Mouse (Mus musculus): Measurements from ENCODE around the gene Gfm2.

DNA sequence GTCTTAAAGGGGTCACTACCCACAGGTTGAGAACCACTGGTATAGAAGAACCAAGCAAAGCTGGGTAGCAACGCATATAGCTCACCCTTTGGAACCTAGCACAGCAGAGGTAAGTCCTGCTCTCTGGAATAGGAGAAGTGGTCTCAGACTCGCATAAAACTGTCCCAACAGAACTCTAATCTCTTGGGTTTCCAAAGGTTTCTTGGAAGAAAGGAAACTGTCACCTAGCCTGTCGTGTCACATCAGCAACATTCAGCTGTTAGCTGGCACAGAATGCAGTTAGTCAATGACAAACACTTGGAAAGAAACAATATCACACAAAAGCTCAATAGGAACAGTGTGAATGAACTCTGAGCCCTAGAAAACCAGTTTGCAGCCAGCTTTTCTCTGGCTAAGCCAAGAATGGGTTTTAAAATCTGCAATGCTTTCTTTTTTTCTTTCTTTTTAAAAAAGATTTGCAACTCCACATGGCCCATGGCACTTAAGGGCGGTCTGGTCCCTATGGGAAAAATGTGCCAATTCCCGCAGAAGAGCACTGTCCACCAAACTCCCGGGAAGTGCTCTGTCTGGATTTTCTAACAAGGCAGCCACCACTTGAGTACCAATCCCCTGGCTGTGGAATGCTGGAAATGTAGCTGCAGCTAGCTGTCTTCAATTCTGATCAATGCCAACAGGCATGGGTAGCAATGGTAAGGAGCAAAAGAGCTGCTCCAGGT, 42.5 kb downstream of the Gfm2 start:
- TF ChIP-seq CTCF (IDR thresholded peaks at IDR 0.05; ENCODE audit: insufficient read depth, low read length) (no peak), POLR2A (IDR thresholded peaks at IDR 0.05; ENCODE audit: borderline replicate concordance, extremely low read depth, low read depth, low read length) (no peak)

Measured in lung, adult 2 months (tissue).